Mouse (Mus musculus): ENCODE measurements at regions not wholly inside any gene's neighbourhood (a gene's known extent, or its start where the extent isn't known, plus 50 kb on each side); places are given as distances from the start of the nearest gene placed in this dataset.

- no peak for DNase-seq
Observed at GRCm38 (mm10) chr10:60936659-60937516, 105.5 kb upstream of the Unc5b start.

- DNase-seq, result no peak
Observed at GRCm38 (mm10) chr10:60934297-60935286, 103.2 kb upstream of the Unc5b start.

GRCm38 (mm10) chr10:60933891-60934290 is 102.5 kb upstream of the Unc5b start:
- DNase-seq, result no peak

- no peak for DNase-seq
Observed at GRCm38 (mm10) chr10:60932855-60933254, 101.5 kb upstream of the Unc5b start.

GRCm38 (mm10) chr10:60931891-60932378 is 100.6 kb upstream of the Unc5b start:
- no peak for DNase-seq

GRCm38 (mm10) chr10:60928646-60929045 is 97.3 kb upstream of the Unc5b start:
- no peak for DNase-seq

GRCm38 (mm10) chr10:60928164-60928563 is 96.8 kb upstream of the Unc5b start:
- DNase-seq, result no peak

GRCm38 (mm10) chr10:60926632-60927031 is 95.3 kb upstream of the Unc5b start:
- DNase-seq, result no peak

GRCm38 (mm10) chr10:60925644-60926043 is 94.3 kb upstream of the Unc5b start:
- no peak for DNase-seq

GRCm38 (mm10) chr10:60925198-60925597 is 93.8 kb upstream of the Unc5b start:
- DNase-seq, result no peak

- DNase-seq, result no peak
Observed at GRCm38 (mm10) chr10:60923806-60924205, 92.4 kb upstream of the Unc5b start.

GRCm38 (mm10) chr10:60920621-60921020 is 89.2 kb upstream of the Unc5b start:
- DNase-seq, result no peak

- DNase-seq, result no peak
Observed at GRCm38 (mm10) chr10:60918020-60918419, 86.6 kb upstream of the Unc5b start.

GRCm38 (mm10) chr10:60914391-60914790 is 83.0 kb upstream of the Unc5b start:
- no peak for DNase-seq

GRCm38 (mm10) chr10:60913456-60913900 is 82.1 kb upstream of the Unc5b start:
- DNase-seq, result no peak

GRCm38 (mm10) chr10:60904351-60904750 is 73.0 kb upstream of the Unc5b start:
- DNase-seq, result no peak

- no peak for DNase-seq
Observed at GRCm38 (mm10) chr10:60900992-60901391, 69.6 kb upstream of the Unc5b start.

GRCm38 (mm10) chr10:60893810-60894147 is 62.4 kb upstream of the Unc5b start:
- no peak for DNase-seq

- no peak for DNase-seq
Observed at GRCm38 (mm10) chr10:60893130-60893809, 61.9 kb upstream of the Unc5b start.

GRCm38 (mm10) chr10:60892730-60893129 is 61.3 kb upstream of the Unc5b start:
- no peak for DNase-seq

GRCm38 (mm10) chr10:60891476-60892170 is 60.2 kb upstream of the Unc5b start:
- no peak for DNase-seq

GRCm38 (mm10) chr10:60889792-60890191 is 58.4 kb upstream of the Unc5b start:
- DNase-seq, result no peak

Measured in cerebellum, postnatal 36 days (tissue).